Mouse (Mus musculus) megakaryocyte progenitor cell, adult 5-6 weeks (primary cell): ENCODE data around the gene Cd2ap. TPM values are rescaled to one million over a fixed set of nuclear protein-coding genes. Genes with fewer than 3 reads are reported as not detected.
"Not testable (repeated sequence)": the region's sequence is repeated elsewhere in the genome, so short reads cannot be mapped to it uniquely, and the experiment has no call there.

Experiments used
- ATAC-seq: replicated peaks from 2 replicates; pipeline ENCODE4 v1.8.0; 2016; ENCODE audit warnings: mild to moderate bottlenecking, moderate TSS enrichment, inconsistent platforms; ENCODE audit not compliant: poor library complexity
- total RNA-seq, 2 experiments: library from RNA; stranded (forward) in 1 of 2; stranded (reverse) in 1 of 2; fragments of 157-497, 149-512 nt in 1 of 2; fragments of 200-1000 nt in 1 of 2; gene quantifications; 2 replicates each; pipeline versions ENCODE4 v1.2.3 to v1.2.4; 2015 to 2017

Cd2ap gene
- total RNA-seq (2015) (14.1 and 16.4 TPM in 2 replicates), total RNA-seq (2017) (10.1 and 13.3 TPM in 2 replicates)

DNA sequence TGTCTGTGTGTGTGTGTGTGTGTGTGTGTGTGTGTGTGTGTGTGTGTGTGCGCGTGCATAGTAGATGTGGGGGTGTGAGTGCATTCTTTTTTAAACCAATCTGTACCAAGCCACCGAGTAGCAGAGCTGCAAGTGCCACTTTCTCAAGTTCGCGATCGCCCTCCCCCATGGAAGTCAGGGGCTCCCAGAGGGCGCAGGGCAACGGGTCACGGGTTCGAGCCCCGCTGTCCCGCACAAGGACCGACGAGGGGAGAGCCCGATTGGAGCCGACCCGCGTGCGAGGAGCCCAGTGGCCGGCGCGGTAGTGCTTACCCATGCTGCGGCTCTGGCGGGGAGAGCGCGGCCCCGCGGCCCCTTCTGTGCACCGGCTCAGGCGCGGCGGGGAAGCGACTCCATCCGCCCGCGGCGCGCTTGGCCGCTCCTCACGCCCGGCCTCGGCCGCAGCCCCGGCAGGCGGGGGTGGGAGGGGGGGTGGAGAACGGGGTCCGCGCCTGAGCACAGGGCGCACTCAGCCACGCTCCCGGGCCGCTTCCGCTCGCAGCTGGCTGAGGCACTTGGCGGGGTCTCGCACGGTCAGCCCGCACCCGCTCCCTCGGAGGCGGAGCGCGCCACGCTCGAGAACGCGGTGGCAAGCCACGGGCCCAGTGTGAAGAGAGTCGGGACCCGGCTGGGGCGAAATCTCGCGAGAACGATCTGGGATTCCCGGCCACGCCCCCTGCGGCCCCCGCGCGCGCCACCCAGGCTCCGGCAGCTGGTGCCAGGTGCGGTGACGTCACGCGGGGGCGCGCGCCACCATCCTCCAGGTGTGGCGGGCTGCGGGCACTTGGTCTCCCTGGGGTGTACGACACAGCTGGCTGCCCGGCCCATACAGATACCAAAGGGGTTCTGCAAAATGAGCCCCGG lies at the start of gene Cd2ap:
Gene Cd2ap, minus strand, starts transcription at position 665 of the 903 bp plus-strand sequence.
- peak; percentile 92 for ATAC-seq

DNA sequence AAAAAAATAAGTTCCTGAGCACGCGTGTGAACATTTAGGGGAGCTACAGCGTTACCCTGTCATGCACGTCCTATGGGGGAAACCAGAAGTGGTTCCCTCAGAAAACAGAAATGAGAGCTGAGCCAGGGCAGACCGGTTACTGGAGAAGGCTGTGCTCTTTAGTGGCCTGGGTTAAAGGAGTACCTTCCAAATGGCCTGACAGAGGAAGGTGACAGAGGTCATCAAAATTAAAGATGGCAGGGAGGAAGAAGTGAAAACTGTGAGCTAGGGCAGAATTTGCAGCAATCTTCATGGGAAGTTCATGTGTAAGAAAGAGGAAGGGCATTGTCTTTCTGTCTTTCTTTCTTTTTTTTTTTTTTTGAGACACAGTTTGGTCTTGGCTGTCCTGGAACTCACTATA lies 48.3 kb upstream of the Cd2ap start:
- ATAC-seq: peak; percentile 87

DNA sequence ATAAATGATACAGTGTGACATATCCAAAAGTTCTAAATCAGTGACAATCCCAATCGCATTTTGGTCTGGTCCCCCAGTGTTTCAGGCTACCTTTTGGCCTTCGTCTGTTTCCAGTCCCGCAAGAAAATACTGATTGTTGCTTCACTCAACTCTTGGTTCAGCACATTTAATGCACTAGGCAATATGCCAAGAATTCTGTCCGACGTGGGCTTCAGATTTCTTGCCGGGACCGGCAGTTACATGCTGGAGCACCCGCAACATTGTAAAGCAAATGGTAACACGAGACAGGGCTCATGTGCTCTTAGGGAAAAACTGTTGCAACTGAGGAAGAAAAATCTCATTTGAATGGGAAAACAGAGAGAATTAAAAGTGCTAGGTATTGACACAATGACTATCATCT lies 42.3 kb upstream of the Cd2ap start:
- no peak for ATAC-seq

DNA sequence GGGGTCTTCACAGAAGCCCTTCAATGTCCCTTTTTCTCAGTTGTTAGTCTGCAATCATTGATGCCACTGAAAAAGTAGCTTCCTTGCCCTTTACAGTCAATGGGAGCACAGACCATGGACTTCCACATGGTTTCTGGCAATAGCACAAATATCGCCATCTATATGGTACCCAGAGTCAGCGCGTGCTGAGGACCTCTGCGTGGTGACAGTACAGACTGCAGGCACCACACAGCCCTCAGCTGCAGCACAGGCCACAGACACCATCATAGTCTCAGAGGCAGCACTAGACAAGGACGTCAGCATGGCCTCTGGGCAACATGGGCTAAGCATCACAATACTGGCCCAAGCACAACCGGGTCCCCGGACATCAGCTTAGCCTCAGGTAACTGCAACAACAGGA lies 38.3 kb upstream of the Cd2ap start:
- ATAC-seq: peak; percentile 54

DNA sequence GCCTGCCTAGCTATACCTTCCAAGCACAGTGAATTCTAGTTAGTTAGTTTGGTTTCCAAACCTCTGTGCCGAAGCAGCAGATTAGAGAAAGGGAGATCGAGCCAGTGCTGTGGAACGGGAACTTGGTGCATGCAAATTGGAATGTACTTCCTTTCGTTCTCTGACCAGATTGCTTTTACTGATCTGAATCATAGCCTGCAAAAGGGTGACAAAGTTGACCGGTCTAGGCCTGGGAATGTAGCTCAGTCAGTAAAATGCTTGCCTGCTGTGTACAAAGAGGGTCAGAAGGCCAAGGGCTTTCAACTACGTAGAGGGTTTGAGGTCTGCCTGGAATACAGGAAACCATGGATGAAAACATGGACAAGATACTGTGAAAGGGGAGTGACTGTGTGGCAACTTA lies 35.7 kb upstream of the Cd2ap start:
- peak; percentile 38 for ATAC-seq

DNA sequence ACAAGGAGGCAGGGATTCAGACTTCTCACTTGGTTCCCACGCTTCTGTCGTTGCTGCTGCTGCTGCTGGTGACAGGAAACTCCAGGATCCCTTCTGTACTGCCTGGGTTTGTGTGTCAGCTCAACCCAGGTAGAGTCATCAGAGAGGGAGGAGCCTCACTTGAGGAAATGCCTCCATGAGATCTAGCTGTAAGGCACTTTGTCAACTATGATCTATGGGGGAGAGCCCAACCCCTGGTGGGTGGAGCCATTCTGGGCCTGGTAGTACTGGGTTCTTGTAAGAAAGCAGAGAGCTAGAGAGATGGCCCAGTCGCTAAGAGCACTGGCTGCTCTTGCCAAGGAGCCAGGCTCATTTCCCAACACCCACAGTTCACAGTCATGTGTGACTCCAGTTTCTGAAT lies 34.0 kb upstream of the Cd2ap start:
- no peak for ATAC-seq

DNA sequence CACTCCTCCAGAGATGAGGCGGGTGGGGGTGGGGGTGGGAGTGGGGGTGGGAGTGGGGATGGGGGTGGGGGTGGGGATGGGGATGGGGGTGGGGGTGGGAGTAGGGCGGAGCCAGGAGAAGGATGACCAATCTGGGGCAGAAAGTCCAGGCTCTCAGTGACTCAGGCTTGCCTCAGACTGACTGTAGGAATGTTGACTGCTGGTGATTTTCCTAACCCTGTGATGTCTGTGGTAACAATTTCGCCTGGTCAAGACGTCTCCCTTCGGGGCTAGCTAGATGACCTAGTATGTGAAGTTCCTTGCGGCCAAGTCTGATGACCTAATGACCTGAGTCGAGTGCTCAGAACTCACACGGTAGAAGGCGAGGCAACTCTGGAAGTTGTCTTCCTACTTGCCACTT lies 32.9 kb upstream of the Cd2ap start:
- ATAC-seq: no peak

DNA sequence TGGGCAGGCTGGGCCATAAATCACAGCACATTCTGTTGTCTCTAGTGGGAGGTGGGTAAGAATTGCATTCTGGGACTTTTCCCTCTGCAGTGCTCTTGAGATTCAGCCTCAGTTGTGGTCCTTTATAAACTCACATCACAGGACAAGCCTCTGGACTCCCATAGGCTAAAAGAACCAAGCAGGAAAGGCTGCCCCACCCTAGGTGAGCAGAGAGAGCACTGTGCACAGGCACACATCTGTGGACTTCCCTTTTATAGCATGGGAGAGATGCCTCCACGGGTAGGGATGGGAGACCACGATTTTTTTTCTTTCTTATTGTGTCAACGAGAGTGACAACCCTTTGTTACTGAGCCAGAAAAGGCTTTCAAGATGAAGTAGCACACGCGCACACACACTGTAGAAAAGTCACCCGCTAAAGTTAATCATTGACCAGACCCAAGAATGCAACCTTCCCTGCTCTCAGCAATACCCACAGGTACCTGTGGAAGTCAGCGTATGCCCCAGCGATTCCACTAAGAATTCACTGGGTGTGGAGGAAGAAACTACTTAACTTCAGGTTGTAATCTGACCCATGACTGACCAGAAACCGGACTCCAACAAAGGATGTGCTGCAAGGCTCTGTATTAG lies 32.4 kb upstream of the Cd2ap start:
- no peak for ATAC-seq

DNA sequence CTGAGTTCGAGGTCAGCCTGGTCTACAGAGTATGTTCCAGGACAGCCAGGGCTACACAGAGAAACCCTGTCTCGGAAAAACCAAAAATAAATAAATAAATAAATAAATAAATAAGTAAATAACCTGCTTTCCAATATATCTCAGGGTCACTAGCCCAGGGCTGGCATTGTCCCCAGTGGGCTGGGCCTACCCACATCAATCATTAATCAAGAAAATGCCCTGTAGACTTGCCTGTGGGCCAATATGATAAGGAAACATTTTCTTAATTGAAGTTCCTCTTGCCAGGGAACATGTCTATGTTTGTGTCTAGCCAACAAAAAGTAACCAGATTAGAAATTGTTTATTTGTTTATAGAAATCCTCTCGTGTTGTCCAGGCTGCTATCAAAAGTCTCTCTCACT lies 31.7 kb upstream of the Cd2ap start:
- ATAC-seq: no peak

DNA sequence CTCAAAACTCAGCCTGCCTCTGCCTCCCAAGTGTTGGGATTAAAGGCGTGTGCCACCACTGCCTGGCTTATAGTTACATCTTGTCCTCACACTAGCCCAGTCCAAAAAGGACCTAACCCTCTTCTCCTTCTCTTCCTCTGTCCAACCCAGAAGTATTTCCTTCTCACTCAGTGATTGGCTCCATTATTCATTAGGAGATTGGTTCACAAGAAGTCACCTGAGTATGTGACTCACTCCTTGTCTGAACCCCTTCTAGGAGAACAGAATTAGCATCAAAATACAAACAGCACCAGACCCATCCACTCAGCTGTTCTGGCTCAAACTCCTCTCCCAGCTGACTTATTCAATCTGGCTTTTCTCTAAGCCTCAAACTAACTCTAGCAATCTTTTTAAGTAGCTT lies 30.0 kb upstream of the Cd2ap start:
- not testable (repeated sequence) for ATAC-seq

DNA sequence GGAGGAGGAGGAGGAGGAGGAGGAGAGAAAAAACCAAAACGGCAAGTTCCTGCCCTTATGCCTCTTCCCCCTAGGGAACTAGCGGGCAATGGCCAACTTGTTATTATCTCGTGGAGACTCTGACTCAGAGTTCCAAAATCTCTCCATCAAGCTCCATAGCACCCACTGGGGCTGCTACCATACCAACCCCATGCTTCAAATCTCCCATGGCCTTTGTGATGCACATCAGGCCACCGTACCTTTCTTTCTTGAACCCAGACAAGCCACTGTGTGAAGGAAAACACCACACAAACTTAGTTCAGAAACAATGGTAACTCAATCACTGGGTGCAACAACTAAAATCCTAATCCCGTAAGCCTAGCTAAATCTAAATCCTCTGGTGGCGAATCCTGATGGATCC lies 29.5 kb upstream of the Cd2ap start:
- no peak for ATAC-seq

DNA sequence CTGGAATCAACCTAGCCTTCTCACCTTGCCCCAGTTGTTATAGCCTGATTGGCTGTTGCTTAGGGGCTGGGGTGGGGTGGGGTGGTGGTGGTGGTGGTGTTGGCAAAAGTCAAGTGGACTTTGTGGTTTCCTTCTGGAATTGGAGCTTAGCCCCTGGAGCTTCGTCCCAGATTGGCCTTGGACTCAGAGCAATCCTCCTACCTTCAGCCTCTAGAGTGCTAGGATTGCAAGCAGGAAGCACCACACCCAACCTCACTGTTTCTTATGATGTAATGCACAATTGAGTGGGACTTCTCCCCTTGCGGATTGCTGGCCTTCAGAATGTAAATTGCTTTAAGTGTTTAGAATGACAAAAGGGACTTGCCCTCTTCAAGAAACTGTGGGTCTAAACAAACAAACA lies 24.3 kb upstream of the Cd2ap start:
- no peak for ATAC-seq

DNA sequence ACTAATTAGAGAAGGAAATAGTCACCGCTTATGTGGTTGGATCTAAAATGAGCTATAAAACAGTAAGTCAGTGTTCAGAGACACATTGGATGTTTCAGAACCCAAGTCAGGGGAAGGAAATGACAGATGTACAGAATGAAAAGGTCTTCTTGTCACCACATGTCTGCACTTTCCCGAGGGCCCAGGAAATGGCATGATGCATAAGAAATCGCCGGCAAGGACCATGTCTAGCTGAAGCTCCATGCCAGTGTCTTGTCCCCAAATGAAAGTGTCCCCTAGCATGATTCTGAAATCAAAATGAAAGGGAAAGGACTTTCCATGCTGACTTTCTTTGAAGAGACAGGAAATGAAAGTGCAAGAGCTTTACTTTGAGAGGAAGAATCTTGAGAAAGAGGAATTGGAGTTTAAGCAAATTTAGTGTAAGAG lies 10.8 kb upstream of the Cd2ap start:
- peak; percentile 35 for ATAC-seq

DNA sequence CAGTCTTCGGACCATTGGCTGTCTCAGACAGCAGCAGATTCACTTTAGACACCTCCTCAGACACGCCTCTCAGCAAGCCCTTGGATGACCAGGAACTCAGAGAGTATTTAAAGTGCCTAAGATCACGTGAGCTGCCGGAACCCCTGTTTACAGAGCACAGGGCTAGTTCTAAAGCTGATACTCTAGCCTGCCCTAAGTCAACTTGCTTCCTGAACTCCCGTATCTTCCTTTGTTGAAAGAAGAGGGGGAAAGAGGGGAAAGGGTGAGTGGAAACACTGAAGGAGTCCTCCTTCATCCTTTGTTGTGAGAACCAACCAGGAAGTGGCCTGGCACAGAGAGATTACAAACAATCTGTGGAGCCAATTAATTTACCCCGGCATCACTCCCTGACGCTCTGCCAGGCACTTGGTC lies 8.6 kb upstream of the Cd2ap start:
- ATAC-seq: no peak; the same call in 1 of the 2 replicates

DNA sequence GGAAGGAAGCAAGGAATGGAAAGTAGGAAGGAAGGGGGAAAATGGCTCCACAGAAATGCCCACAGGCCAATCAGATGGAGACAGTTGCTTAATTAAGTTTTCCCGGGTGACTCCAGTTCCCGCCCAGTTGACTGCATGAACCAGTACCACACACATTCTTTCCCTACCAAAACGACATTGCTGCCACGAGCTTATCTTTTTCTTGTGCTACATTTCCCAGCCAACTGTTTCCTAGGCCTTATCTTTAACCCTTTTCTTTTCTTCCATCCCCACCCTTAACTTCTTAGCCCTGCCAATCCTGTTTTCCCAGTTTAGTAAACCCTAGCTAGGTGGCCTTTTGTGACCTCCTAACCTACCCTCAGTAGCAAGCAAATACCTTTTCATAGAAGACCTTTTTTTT lies 7.9 kb upstream of the Cd2ap start:
- ATAC-seq: peak; percentile 44

DNA sequence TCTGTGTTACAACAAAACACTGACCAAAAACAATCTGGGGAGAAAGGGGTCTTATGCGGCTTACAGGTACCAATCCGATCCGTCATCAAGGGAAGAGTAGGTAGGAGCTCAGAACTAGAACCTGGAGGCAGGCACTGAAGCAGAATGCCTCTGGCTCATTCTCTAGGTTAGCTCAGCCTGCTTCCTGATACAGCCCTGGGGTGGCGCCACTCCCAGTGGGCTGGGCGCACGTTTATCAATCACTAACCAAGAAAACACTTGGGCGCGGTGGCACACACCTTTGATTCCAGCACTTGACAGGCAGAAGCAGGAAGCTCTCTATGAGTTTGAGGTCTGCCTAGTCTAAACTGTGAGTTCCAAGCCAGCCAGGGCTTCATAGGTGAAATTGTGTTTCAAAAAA lies 7.3 kb upstream of the Cd2ap start:
- peak; percentile 62 for ATAC-seq

DNA sequence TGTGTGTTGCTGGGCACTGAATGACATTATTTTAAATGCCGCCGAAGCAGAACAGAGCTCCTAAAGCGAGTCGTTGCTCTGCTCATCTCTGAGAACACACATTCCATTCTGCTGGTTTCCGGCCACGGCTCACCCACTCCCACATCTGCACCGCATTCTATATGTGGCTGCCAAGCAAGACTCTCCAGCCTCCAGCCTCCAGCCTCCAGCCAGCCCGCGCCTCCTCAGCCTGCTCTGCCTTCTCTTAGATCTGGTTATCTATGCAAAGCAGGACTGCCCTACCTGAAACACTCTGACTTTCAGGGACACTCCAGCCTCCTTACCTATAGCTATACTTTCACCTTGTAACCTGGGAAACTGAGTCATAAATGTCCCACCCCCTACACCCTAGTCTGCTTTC lies 6.8 kb upstream of the Cd2ap start:
- 0 out of 2 replicates have a peak, but pooled peaks have one; percentile 24 for ATAC-seq

DNA sequence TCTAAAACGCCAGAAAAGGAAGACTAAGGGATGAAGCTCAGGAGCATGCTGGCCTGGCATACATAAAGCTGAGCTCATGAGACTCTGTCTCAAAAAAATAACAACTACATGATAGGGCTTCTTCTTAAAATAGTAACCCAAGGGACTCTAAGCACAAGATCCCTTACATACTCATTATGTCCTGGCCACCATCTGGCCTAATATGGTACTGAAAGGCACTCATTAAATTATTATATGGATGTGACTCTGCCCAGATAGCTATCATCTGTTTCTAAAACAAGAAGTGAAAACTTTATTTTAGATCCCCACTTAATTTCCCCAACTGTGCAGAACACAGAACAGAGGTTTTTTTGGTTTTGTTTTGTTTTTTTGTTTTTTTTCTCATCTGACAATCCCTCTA lies 6.4 kb upstream of the Cd2ap start:
- peak; percentile 64 for ATAC-seq

DNA sequence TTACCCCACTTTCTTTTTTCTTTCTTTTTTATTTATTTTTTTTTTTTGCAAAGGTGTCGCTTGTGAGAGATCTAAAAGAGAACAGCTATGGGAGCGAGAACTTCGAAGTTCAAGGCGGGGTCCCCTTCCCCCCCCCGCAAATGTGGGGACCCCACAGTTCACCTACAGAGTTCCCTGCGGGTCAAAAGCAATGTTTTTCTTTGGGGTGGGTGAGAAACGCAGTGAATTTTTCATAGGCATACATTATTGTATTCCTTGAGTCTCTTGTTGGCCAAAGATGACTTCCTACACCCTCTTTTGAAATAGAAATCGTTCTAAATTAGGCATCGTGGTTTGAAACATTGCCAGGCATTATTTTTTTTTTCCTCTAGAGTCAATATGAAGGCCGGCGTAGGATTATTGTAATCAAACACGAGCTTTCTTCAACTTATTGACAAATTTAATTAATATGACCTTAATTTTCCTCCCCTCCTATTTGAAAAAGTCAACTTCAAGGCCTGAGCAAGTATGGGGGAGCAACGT lies 500 bp upstream of the Cd2ap start:
- no peak for ATAC-seq

DNA sequence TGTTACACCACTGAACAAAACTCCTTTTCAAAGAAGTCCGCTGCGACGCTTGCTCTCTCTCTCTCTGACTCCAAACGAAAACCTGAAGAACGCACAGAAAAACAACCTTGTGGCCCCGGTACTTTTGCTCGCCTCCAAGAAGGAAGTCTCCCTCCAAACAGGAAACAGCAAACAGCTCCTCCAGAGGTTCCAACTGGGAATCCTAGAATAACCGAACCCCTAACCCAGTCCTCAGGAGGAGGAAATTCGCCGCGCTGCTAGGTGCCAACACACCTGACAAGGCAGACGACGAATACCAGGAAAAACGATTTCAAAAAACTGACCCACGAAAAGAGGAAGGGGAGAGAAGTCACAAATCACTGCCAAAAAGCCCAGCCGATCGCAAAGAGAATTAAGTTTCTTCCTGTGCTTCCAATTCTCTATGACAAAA lies 879 bp downstream of the Cd2ap start:
- ATAC-seq: peak; percentile 9

DNA sequence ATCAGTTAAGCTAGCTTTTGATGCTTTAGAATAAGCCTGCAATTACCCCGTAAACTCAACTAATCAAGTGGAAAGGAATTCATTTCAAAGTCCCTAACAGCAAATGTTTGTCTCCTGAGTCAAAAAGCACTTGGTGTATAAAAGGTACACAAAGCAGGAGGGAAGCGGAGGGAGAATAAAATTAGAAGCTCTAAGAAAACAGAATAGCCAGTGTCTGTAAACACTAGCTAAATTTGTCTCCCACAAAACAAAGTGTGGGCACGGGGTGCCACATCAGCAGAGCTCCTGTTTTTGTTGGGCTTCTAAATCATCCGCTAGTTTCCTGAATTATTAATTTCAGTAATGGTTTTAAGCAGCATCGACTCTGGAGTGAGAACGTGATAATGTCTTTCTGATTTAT lies 1.4 kb downstream of the Cd2ap start:
- no peak for ATAC-seq

DNA sequence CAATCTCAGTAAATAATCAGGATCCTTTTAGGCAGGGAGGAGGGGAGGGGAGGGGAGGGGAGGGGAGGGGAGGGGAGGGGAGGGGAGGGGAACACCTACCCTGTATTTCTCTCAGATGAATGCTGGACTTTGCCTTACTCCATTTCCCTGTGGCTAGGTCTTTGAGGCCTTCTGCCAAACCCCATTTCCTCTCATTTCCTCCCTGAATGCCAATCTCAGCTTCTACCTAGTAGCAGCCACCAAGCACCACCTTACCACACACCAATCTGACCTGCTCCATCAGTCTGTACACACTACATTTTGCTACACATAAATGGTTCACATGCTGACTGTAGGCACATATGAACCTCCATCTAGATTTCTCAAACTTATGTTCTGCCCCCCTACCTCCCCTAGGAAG lies 6.0 kb downstream of the Cd2ap start:
- no peak for ATAC-seq
